Mouse (Mus musculus) limb, embryonic 12.5 days (tissue): Measurements from ENCODE around the gene Raly. TPM values are rescaled to one million over a fixed set of nuclear protein-coding genes. Genes with fewer than 3 reads are reported as not detected.

Experiments used
- ATAC-seq: fragments of 200-750 bp; cut with Nextera tagmentation; 2 replicates; pipeline ENCODE4 v1.8.0; 2017; ENCODE audit warnings: low read depth, moderate TSS enrichment; ENCODE audit not compliant: insufficient number of reproducible peaks, insufficient read depth, low FRiP score, low TSS enrichment
- H3K27ac ChIP-seq: fragments of 300-500 bp; sonication (generic); 2 replicates; pipeline ENCODE4 v1.5.1; 2016; ENCODE audit warnings: mild to moderate bottlenecking, moderate library complexity
- H3K27me3 ChIP-seq: fragments of 300-500 bp; sonication (generic); 2 replicates; pipeline ENCODE4 v1.6.1; 2016; ENCODE audit warnings: mild to moderate bottlenecking, moderate library complexity
- H3K36me3 ChIP-seq: fragments of 300-500 bp; sonication (generic); 2 replicates; pipeline ENCODE4 v1.6.1; 2016; ENCODE audit warnings: mild to moderate bottlenecking, moderate library complexity
- H3K4me1 ChIP-seq: fragments of 300-500 bp; sonication (generic); replicated peaks from 2 replicates; pipeline ENCODE4 v1.6.1; 2016
- H3K4me2 ChIP-seq: fragments of 300-500 bp; sonication (generic); 2 replicates; pipeline ENCODE4 v1.6.1; 2016; ENCODE audit warnings: mild to moderate bottlenecking, moderate library complexity
- H3K4me3 ChIP-seq: fragments of 300-500 bp; sonication (generic); replicated peaks from 2 replicates; pipeline ENCODE4 v1.5.1; 2016; ENCODE audit warnings: mild to moderate bottlenecking
- H3K9ac ChIP-seq: fragments of 300-500 bp; sonication (generic); replicated peaks from 2 replicates; pipeline ENCODE4 v1.6.1; 2016; ENCODE audit warnings: mild to moderate bottlenecking, moderate library complexity
- H3K9me3 ChIP-seq: fragments of 300-500 bp; sonication (generic); 2 replicates; pipeline ENCODE4 v1.6.1; 2016; ENCODE audit warnings: mild to moderate bottlenecking, moderate library complexity
- WGBS: fragments of 180-500 bp; shearing (Covaris S2); methylation state at CpG from one replicate; pipeline ENCODE4 v1.1.7; 2016; 5-methylcytosine and 5-hydroxymethylcytosine counted together
- polyA plus RNA-seq: library from polyadenylated mRNA; unstranded; fragments of >200 nt; fragmentation: Nextera tagmentation; extraction: Ambion mirVana; gene quantifications from 2 replicates; pipeline ENCODE4 v1.2.1, GENCODE M21; 2016

The Raly gene
- polyA plus RNA-seq, 1 experiment from 2014 or later = 61.3 TPM

DNA sequence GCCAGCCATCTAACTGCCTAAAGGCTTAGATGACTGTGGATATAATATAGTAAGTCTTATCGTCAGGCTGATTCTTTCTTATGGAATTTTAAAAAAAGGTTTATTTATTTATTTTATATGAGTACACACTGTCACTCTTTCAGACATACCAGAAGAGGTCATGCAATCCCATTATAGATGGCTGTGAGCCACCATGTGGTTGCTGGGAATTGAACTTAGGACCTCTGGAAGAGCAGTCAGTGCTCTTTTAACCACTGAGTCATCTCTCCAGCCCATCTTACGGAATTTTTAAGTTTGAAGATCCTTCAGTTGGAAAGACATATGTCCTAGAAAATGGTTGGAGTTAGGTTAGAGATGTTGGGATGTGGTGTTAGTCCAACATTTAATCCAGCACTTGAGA lies 22.5 kb downstream of the Raly start:
- Histone ChIP-seq H3K36me3 (no peaks in the 10 kb centered on the region), H3K9me3 (no peaks in the 10 kb centered on the region), H3K4me2 (no peak overlapping the region), H3K4me3 (no peak overlapping the region), H3K27ac (no peak overlapping the region), H3K4me1 (peaks cover 30% of the 10 kb centered on the region), H3K27me3 (no peaks in the 10 kb centered on the region), H3K9ac (no peak overlapping the region)
- WGBS = 99% methylated on average over 2 of the region's 2 CpGs
- ATAC-seq = no peak

DNA sequence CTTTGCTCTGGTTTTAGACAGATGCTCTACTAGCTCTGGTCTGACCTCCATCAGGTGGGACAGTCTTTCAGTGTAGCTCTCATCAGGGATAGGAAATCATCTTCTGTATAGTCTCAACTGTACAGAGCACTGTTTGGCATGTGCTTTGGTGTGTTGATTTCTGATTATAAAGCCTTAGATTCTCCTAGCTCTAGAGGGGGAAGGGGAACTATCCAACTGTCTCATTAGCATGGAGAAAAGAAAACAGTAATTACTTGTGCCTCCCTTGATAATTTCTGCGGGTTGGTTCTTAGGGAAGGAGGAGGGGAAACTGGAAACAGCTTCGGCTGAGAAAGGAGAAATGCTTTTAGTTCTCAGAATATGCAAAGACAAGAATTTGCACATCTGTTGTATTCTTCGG lies 26.2 kb downstream of the Raly start:
- H3K4me2 ChIP-seq = no peak overlapping the region
- no peak overlapping the region for H3K4me3 ChIP-seq
- no peak overlapping the region for H3K27ac ChIP-seq
- 63% methylated on average over 3 of the region's 3 CpGs for WGBS
- peaks cover 18% of the 10 kb centered on the region for H3K4me1 ChIP-seq
- no peak for ATAC-seq
- no peaks in the 10 kb centered on the region for H3K27me3 ChIP-seq
- no peaks in the 10 kb centered on the region for H3K9me3 ChIP-seq
- H3K36me3 ChIP-seq = 0 out of 2 replicates have a peak, but pooled peaks cover 3% of the 10 kb centered on the region
- no peak overlapping the region for H3K9ac ChIP-seq

DNA sequence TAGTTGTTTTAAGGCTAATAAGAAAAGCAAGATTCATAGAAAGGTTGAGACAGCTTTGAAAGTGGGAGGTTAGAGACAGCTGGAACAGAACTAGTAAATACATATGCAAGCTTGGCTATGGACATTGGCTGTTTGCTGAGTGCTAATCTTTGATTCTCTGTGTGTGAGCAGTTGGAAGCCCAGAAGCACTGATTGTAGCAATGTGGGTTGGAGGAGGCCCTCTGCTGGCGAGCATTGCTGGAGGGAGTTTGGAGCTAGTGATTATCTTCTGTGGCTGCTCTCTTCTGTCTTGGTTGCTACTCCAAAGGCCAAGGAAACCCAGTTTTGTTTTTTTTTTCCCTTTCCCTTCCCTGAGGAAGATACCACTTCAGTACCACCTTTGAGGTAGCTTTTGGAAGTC lies 26.9 kb downstream of the Raly start:
- peaks cover 18% of the 10 kb centered on the region for H3K4me1 ChIP-seq
- H3K27ac ChIP-seq = no peak overlapping the region
- no peak overlapping the region for H3K9ac ChIP-seq
- no peak overlapping the region for H3K4me3 ChIP-seq
- H3K27me3 ChIP-seq = no peaks in the 10 kb centered on the region
- no peaks in the 10 kb centered on the region for H3K9me3 ChIP-seq
- 0 out of 2 replicates have a peak, but pooled peaks cover 3% of the 10 kb centered on the region for H3K36me3 ChIP-seq
- no peak overlapping the region for H3K4me2 ChIP-seq
- ATAC-seq = no peak
- WGBS = 40% methylated on average over 1 of the region's 1 CpGs

DNA sequence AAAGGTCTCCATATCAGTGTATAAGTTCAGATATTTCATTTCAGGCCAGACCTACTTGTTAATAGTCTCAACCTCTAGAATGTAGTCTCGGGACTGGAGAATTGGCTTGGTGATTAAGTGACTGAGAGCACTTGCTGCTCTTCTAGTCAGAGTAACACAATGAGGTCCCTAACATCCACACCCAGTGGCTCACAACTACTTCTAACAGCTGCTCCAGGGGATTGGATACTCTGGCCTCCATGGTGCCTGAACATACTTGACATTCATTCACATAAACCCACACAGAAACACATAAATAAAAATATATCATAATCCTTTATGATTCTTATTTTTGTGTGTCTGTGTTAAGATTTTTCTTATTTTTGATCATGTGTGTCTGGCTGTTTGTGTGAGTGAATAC lies 27.7 kb downstream of the Raly start:
- no peak for ATAC-seq
- 71% methylated on average over 1 of the region's 1 CpGs for WGBS
- peaks cover 18% of the 10 kb centered on the region for H3K4me1 ChIP-seq
- no peak overlapping the region for H3K4me3 ChIP-seq
- no peaks in the 10 kb centered on the region for H3K27me3 ChIP-seq
- no peak overlapping the region for H3K4me2 ChIP-seq
- no peak overlapping the region for H3K9ac ChIP-seq
- no peak overlapping the region for H3K27ac ChIP-seq
- 0 out of 2 replicates have a peak, but pooled peaks cover 3% of the 10 kb centered on the region for H3K36me3 ChIP-seq
- no peaks in the 10 kb centered on the region for H3K9me3 ChIP-seq

DNA sequence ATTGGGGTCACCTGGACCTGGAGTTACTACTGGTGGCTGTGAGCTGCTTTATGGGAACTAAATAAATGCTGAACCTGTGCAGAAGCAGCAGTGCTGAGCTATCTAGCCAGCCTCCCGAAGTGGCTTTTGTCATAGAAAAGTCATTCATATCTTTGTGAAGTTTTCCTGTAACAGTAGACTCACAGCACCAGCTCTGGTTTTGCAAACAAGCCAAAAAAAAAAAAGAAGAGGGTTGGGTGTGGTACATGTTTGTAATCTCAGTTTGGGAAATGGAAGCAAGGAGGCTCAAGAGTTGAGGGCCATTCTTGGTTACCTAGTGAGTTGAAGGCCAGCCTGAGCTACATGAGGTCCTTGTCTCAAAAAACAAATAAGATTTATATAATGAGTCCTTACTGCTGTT lies 29.4 kb downstream of the Raly start:
- H3K9ac ChIP-seq = no peak overlapping the region
- H3K4me2 ChIP-seq = no peak overlapping the region
- no peak overlapping the region for H3K4me3 ChIP-seq
- no peaks in the 10 kb centered on the region for H3K27me3 ChIP-seq
- 95% methylated on average over 1 of the region's 1 CpGs for WGBS
- 0 out of 2 replicates have a peak, but pooled peaks cover 3% of the 10 kb centered on the region for H3K36me3 ChIP-seq
- H3K4me1 ChIP-seq = peaks cover 18% of the 10 kb centered on the region
- no peak overlapping the region for H3K27ac ChIP-seq
- no peaks in the 10 kb centered on the region for H3K9me3 ChIP-seq
- no peak for ATAC-seq

DNA sequence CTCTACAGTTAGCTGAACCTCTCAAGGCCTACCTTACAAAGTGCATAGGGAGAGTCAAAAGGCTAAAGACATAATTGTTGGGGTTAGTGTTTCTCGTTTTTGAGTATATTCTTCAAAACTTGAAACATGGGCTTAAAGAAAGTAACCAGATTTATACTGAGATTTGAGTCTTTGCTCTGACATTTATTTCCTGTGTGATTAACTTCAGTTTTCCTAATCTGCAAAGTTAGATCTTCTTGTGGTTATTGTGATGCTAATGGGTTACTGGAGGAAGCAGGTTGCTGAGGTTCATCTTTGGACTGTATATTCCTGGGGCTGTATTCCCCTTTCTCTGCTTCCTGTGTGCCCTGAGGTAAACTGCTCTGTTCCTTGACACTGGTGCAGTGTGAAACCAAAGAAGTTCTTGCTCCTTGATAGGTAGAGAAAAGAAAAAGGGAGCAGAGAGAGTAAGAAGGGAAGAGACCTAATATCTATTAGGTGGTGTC lies 35.2 kb downstream of the Raly start:
- no peaks in the 10 kb centered on the region for H3K4me1 ChIP-seq
- ATAC-seq = no peak
- H3K4me2 ChIP-seq = no peak overlapping the region
- WGBS = 88% methylated on average over 1 of the region's 1 CpGs
- peaks cover 9% of the 10 kb centered on the region; the same call in 1 of the 2 replicates for H3K36me3 ChIP-seq
- no peak overlapping the region for H3K27ac ChIP-seq
- H3K9ac ChIP-seq = no peak overlapping the region
- H3K9me3 ChIP-seq = no peaks in the 10 kb centered on the region
- no peaks in the 10 kb centered on the region for H3K27me3 ChIP-seq
- no peak overlapping the region for H3K4me3 ChIP-seq

DNA sequence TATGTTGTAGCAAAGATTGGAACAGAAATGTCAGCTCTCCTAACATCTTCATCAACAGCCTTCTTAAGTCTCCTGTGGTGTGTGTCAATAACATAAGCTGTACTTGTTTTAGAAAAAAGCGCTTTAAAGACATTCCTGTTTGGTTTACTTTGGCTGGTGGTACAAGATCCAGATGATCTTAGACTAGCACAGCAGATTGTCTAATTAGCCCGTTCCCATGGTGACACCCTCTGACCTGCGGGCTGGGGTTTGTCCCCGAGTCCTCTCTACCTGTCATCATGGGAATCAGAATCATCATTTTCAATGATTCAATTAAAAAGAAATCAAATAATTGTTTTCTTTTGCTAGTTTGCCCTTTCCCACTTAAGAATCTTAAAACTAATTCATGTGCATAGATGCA lies 36.6 kb downstream of the Raly start:
- 83% methylated on average over 4 of the region's 4 CpGs for WGBS
- no peaks in the 10 kb centered on the region for H3K4me1 ChIP-seq
- no peak overlapping the region for H3K27ac ChIP-seq
- no peak for ATAC-seq
- no peaks in the 10 kb centered on the region for H3K27me3 ChIP-seq
- no peak overlapping the region for H3K9ac ChIP-seq
- no peaks in the 10 kb centered on the region for H3K9me3 ChIP-seq
- peaks cover 6% of the 10 kb centered on the region; the same call in 1 of the 2 replicates for H3K36me3 ChIP-seq
- no peak overlapping the region for H3K4me2 ChIP-seq
- no peak overlapping the region for H3K4me3 ChIP-seq

DNA sequence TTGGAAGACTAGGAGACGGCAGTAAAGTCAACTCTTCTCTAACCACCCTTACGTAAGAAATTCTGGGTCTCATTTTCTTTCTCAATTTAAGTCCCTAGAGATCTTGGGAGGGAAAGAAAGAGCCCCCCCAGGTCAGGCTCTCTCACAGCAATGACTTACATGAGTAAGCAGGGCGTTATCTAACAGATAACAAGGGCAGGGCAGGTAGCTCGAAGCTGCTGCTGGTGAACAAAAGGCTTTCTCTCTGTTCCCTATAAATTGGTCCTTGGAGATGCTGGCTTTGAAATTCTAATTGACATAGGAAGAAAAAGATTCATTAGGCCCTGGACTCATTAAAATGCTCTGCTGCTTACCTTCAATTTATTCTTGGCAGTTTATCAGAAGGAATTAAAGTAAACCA lies 41.6 kb downstream of the Raly start:
- 83% methylated on average over 4 of the region's 4 CpGs for WGBS
- ATAC-seq = no peak
- H3K4me3 ChIP-seq = no peak overlapping the region
- H3K27ac ChIP-seq = no peak overlapping the region
- no peak overlapping the region for H3K4me2 ChIP-seq
- H3K9me3 ChIP-seq = 0 out of 2 replicates have a peak, but pooled peaks cover 9% of the 10 kb centered on the region
- no peak overlapping the region for H3K9ac ChIP-seq
- H3K36me3 ChIP-seq = peaks cover 11% of the 10 kb centered on the region; the same call in 1 of the 2 replicates
- H3K4me1 ChIP-seq = no peaks in the 10 kb centered on the region
- H3K27me3 ChIP-seq = no peaks in the 10 kb centered on the region

DNA sequence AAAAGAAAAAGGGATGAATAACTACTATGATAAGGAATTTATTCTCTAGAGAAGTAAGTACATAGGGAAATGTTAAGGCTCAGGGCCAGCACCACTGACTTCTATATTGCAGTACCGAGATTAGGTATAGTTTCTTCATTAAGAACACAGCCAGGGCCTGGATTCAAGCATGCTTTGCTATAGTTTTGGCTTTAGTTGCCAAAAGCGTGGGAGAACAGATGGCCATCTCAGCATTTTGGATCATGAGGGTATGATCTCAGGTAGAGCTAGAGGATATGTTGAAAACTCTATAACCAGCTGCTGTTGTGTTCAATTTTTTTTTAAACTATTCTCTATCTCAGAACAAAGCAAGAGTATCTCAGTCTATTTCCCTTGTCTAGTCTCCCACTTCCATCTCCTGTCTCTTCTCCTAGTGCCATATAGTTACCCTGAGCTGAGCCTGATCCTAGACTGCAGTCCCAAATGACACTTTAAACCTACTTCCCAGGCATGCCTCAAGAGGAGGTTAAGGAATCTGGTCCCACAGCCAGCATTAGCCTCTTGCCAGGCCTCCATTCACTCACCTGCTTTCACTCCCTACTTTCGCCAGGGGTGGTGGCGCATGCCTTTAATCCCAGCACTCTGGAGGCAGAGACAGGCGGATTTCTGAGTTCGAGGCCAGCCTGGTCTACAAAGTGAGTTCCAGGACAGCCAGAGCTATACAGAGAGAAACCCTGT lies 43.4 kb downstream of the Raly start:
- 94% methylated on average over 6 of the region's 6 CpGs for WGBS
- Histone ChIP-seq H3K27me3 (no peaks in the 10 kb centered on the region), H3K4me2 (no peak overlapping the region), H3K9ac (no peak overlapping the region), H3K4me1 (no peaks in the 10 kb centered on the region), H3K36me3 (peaks cover 17% of the 10 kb centered on the region; the same call in 1 of the 2 replicates), H3K4me3 (no peak overlapping the region), H3K27ac (no peak overlapping the region), H3K9me3 (peaks cover 16% of the 10 kb centered on the region; the same call in 1 of the 2 replicates)
- ATAC-seq = no peak

DNA sequence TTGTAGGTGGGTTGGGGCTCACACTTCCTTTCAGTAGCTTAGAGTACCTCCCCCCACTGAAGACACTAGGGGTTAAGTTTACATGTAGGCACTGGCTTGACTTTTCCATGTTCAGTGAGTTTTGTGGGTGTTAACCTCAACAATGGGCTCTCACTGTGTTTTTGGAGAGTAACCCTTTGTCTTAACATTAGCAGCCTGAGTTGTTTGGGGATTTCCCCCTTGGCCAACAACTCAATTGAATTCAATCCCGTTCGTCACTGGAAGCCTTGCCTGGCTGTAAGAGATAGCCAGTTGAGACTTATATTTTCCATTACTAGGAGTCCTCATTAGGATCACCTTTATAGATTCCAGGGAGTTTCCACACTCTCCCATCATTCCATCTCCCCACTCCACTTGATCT lies 45.6 kb downstream of the Raly start:
- Histone ChIP-seq H3K9me3 (peaks cover 25% of the 10 kb centered on the region), H3K9ac (no peak overlapping the region), H3K27me3 (no peaks in the 10 kb centered on the region), H3K36me3 (peaks cover 22% of the 10 kb centered on the region; the same call in 1 of the 2 replicates), H3K27ac (no peak overlapping the region), H3K4me2 (no peak overlapping the region), H3K4me1 (no peaks in the 10 kb centered on the region), H3K4me3 (no peak overlapping the region)
- ATAC-seq = no peak
- WGBS = 94% methylated on average over 2 of the region's 2 CpGs

DNA sequence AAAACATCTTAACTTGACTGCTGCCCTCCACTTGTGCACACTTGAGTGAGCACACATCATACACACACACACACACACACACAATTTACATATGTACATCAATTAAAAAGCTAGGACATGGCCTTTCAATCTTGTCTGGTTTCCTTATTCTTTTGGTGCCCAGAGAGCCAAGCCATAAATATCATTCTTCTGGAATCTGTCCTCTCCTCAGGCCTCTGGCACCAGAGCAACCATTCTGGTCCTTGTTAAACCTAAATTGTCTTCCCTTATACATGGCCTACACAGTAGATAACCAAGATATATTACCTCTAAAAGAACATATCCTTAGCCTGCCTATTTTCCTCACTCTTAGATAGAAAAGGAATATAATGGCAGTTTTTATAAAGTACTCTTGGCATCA lies 57.2 kb downstream of the Raly start:
- Histone ChIP-seq H3K4me3 (no peak overlapping the region), H3K27ac (no peak overlapping the region), H3K36me3 (peaks cover 37% of the 10 kb centered on the region; the same call in 1 of the 2 replicates), H3K27me3 (no peaks in the 10 kb centered on the region), H3K4me1 (no peaks in the 10 kb centered on the region), H3K9me3 (no peaks in the 10 kb centered on the region), H3K9ac (no peak overlapping the region), H3K4me2 (no peak overlapping the region)
- ATAC-seq = no peak

DNA sequence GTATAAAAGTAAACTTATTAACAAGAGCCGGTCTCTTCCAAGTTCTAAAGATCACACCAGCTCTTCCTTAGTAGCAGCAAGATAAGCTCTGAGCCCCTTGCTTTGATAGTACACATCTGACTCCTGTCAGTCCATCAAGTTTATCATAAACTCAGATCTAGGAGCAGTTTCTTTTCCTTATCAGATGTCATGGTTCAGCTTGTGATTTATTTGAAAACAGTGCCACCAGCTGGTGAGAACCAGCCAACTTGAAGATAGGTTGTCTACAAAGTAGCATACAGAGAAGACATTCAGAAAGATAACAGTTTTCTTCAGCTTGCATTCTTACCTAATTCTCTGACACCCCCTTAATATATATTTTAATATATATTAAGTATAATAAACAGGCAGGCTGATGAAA lies 64.5 kb downstream of the Raly start:
- H3K9ac ChIP-seq = no peak overlapping the region
- H3K36me3 ChIP-seq = peaks cover 43% of the 10 kb centered on the region
- WGBS = 98% methylated on average over 1 of the region's 1 CpGs
- no peaks in the 10 kb centered on the region for H3K27me3 ChIP-seq
- H3K4me3 ChIP-seq = no peak overlapping the region
- no peak overlapping the region for H3K4me2 ChIP-seq
- no peak for ATAC-seq
- no peak overlapping the region for H3K27ac ChIP-seq
- no peaks in the 10 kb centered on the region for H3K9me3 ChIP-seq
- no peaks in the 10 kb centered on the region for H3K4me1 ChIP-seq
